Mouse (Mus musculus): Measurements from ENCODE around the gene Psmg3. TPM values are rescaled to one million over a fixed set of nuclear protein-coding genes. Genes with fewer than 3 reads are reported as not detected.

Psmg3 gene
- polyA plus RNA-seq, 1 experiment from 2014 or later = 70.5 TPM

DNA sequence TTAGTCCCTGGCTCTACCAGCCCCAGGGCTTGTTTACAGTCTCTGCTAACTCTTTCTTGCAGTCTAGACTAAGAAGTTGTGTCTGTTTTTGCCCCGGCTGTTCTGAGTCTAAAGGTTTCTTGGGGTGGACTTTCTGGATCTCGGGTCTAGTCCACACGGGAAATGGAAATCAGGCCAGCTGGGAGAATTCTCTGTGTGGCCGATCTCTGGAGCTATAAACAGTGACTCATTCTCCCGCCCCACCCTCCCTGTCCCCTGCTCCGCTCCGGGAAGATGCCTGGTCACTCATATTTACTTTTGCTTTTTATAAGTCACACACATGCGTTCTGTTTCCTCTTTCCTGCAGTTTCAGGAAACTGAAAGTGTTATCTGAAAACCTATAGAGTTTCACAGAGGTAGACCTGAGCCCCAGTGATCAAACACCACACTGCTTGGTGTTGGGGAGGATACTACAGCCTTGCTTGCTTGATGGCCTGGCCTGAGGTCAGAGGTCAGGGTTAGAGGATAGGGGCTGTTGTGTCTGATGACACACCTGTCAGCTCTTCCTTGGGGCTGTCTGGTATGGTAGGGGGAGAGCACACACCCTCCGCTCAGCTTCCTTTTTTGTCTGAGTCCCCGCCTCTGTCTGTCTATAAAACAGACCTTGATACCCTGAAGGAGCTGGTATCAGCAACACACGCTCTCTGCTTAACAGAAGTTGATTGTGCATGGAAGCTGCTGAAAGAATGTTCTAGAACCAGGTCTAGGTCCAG lies 33.2 kb downstream of the Psmg3 start:
- H3K9ac ChIP-seq = peak overlapping the region; percentile 100
- DNase-seq (no peak), ATAC-seq (ENCODE audit: low read depth) (peak; percentile 47)
- H3K9me3 ChIP-seq (replicated peaks) = no peaks in the 10 kb centered on the region
- H3K36me3 ChIP-seq = peaks cover 49% of the 10 kb centered on the region
- peak overlapping the region; percentile 83 for H3K4me2 ChIP-seq
- peaks cover 84% of the 10 kb centered on the region for H3K4me1 ChIP-seq (replicated peaks)
- H3K4me3 ChIP-seq (replicated peaks) = peak overlapping the region; percentile 100
- peak overlapping the region; percentile 99 for H3K27ac ChIP-seq
- no peaks in the 10 kb centered on the region for H3K27me3 ChIP-seq
- 5% methylated on average over 11 of the region's 11 CpGs for WGBS (ENCODE audit: insufficient replicate concordance)

DNA sequence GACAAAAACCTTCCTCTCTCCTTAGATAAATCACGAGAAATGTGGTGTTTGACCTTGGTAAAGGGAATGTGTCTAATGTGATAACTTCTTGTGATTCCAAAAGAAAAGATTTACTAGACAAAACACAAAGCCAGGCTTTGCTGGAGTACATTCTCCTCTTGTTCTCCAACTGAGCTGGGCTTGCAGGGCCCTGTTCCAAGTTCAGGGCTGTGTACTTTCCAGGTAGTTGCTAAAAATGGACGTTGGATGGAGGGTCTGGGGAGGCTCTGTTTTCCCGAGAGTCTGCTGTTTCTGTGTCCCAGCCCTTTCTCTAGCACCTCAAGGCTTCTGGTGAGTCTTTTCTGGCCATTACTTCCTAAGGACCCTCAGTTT lies 33.7 kb downstream of the Psmg3 start:
- 6% methylated on average over 3 of the region's 3 CpGs for WGBS (ENCODE audit: insufficient replicate concordance)
- Histone ChIP-seq H3K4me1 (replicated peaks) (peaks cover 79% of the 10 kb centered on the region), H3K9ac (peak overlapping the region; percentile 100), H3K27ac (peak overlapping the region; percentile 99), H3K4me2 (peak overlapping the region; percentile 83), H3K27me3 (no peaks in the 10 kb centered on the region), H3K9me3 (replicated peaks) (no peaks in the 10 kb centered on the region), H3K36me3 (peaks cover 43% of the 10 kb centered on the region), H3K4me3 (replicated peaks) (peak overlapping the region; percentile 100)
- DNase-seq = no peak
- ATAC-seq (ENCODE audit: low read depth) = no peak

DNA sequence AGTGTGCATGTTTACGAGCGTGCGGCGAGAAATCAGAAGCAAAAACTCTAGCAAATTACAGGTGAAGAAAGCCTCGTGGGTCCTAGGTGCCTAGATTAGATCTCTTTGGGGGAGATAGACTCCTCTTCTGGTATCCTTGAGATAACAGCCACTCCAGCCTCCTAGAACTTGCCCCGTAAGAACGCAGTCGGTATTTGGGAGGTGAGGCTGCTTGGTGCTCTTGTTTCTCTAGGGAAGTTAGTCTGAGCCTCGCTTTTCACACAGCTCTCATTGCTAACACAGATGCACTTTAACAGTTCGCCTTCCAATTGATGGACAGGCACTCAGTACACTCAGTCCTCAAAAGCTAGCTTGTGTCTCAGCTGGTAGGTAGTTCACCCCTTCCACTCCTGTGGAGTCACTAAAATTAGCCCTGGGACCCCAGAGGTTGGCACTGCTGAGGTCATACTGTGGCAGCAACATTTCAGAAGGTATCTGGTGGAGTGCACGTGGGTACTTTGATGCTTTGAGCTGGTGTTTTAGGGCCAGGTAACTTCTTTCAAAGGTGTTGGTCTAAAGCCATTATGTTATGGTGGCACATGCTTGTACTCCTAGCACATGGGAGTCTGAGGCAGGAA lies 34.4 kb downstream of the Psmg3 start:
- peaks cover 72% of the 10 kb centered on the region for H3K4me1 ChIP-seq (replicated peaks)
- H3K9ac ChIP-seq = peak overlapping the region; percentile 100
- H3K27ac ChIP-seq = peak overlapping the region; percentile 99
- H3K9me3 ChIP-seq (replicated peaks) = no peaks in the 10 kb centered on the region
- peak overlapping the region; percentile 100 for H3K4me3 ChIP-seq (replicated peaks)
- H3K36me3 ChIP-seq = peaks cover 36% of the 10 kb centered on the region
- ATAC-seq (ENCODE audit: low read depth) (peak; percentile 8), DNase-seq (no peak)
- H3K4me2 ChIP-seq = peak overlapping the region; percentile 83
- 4% methylated on average over 11 of the region's 11 CpGs for WGBS (ENCODE audit: insufficient replicate concordance)
- no peaks in the 10 kb centered on the region for H3K27me3 ChIP-seq

DNA sequence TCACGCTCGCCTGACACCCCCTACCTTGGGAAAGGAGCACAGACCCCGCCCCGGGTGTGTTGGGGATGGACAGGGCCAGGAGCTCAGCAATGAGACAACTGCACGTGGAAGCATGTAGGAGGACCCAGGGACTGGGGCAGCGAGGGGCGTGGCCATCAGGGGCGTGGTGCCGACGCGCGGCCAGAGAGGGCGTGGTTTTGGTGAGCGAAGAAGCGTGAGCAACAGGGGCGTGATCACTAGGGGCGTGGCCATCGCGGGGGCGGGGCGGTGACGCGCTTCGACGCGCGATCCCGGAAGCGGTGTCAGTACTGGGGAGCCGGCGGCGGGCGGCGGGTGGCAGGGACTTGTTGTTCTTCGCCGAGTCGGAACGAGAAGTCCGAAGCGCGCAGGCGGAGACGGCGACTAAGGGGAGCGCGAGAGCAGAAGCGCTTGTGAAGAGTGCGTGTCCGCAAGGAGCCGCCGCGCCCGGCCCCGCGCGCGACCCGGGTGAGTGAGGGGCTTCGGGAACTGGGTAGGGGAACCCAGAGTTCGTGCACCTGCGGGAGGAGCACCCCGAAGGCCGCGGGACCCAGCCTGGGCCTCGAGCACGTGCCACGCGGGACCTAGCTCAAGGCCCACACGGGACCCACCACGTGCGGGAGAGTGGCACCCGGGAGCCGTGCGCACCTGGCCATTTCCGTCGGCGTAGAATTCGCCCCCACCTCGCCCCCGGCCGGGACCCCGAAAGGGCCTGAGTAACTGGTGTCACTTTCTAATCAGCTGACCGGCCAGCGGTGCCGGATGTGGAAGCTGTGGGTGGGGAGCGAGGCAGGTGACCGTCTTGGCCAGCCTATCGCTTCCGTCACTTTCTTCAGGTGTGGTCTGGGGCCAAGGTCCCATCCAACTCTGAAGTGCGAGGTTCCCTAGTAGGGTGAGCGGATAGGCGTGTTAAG lies 35.2 kb downstream of the Psmg3 start, which contains the start of gene Mafk:
Mafk (plus strand) TSS at position 287 of the 932 bp plus-strand sequence.
- Histone ChIP-seq H3K4me3 (replicated peaks) (peak within 1 kb of the TSS; percentile 100), H3K4me1 (replicated peaks) (peaks cover 64% of the 10 kb centered on the region), H3K27ac (peak within 1 kb of the TSS; percentile 99), H3K27me3 (no peaks in the 10 kb centered on the region), H3K36me3 (peaks cover 28% of the 10 kb centered on the region), H3K4me2 (peak within 1 kb of the TSS; percentile 83), H3K9ac (peak within 1 kb of the TSS; percentile 100), H3K9me3 (replicated peaks) (no peaks in the 10 kb centered on the region)
- DNase-seq (peak; percentile 99), ATAC-seq (ENCODE audit: low read depth) (peak; percentile 78)
- WGBS (ENCODE audit: insufficient replicate concordance) = under 1% methylated on average over 92 of the region's 92 CpGs

DNA sequence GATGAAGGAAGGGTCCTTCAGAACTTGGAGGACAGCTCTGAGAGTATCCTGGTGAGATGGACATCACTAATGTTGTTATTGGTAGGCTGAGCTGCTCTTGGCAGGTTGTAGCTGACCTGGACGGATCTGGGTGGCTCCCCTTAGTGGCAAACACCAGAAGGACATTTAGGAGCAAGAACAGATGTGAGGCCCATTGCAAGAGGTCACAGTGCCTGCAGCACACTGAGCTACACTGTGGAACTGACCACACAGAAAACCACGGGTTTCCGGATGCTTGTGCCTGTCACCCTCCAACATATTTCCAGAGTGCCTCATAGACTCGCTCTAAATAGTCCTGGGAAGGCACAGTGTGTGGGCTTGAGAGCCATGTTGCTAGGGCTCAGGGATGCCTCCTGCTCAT lies 37.2 kb downstream of the Psmg3 start:
- peaks cover 44% of the 10 kb centered on the region for H3K4me1 ChIP-seq (replicated peaks)
- DNase-seq (no peak), ATAC-seq (ENCODE audit: low read depth) (no peak)
- no peaks in the 10 kb centered on the region for H3K9me3 ChIP-seq (replicated peaks)
- no peaks in the 10 kb centered on the region for H3K27me3 ChIP-seq
- H3K4me3 ChIP-seq (replicated peaks) = no peak overlapping the region
- no peak overlapping the region for H3K4me2 ChIP-seq
- WGBS (ENCODE audit: insufficient replicate concordance) = 23% methylated on average over 4 of the region's 4 CpGs
- H3K27ac ChIP-seq = peak overlapping the region; percentile 66
- H3K36me3 ChIP-seq = peaks cover 8% of the 10 kb centered on the region; the same call in 1 of the 2 replicates
- H3K9ac ChIP-seq = 0 out of 2 replicates have a peak overlapping the region, but pooled peaks have one; percentile 1

DNA sequence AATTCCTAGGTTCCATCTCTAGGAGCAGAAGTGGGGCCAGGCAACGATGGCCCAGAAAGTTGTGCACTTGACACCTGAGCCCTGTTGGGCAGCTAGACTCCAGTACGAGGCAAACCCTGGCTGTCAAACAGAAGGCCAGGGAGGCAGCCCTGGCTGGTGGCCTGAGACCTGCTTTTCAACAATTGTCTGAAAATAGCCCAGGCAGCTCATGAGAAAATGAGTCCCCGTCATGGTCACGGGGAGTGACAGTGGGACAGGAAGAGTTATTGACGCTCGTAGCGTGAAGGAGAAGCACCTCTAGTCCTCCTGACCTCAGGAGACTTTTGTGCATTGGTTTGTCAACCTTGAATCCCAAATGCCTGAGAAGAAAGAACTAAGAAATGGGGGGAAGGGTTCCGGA lies 45.3 kb downstream of the Psmg3 start:
- no peaks in the 10 kb centered on the region for H3K27me3 ChIP-seq
- no peaks in the 10 kb centered on the region for H3K9me3 ChIP-seq (replicated peaks)
- H3K4me3 ChIP-seq (replicated peaks) = no peak overlapping the region
- H3K9ac ChIP-seq = no peak overlapping the region
- no peak overlapping the region for H3K4me2 ChIP-seq
- peaks cover 10% of the 10 kb centered on the region for H3K4me1 ChIP-seq (replicated peaks)
- no peak overlapping the region for H3K27ac ChIP-seq
- no peaks in the 10 kb centered on the region for H3K36me3 ChIP-seq
- WGBS (ENCODE audit: insufficient replicate concordance) = 78% methylated on average over 8 of the region's 8 CpGs
- ATAC-seq (ENCODE audit: low read depth) = no peak
- DNase-seq = no peak

DNA sequence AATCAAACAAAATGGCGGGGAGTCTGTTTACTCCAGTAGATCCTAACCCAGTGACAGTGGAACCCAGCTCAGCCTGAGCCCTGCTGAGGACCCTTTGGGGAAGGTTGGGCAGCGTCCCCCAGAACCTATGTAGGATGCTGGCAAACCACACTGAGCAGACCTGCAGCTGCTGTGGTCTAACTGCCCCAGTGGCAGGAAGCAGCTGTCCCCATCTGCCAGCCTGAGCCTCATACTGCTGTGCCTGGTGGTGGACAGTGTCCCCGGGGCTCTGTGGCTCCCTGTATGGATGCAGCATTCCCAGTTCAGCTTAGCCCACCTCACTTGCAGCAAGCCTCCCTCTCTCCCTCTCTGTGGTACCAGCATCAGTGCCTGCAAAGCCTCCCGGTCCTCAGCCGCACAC lies 49.7 kb downstream of the Psmg3 start:
- peak overlapping the region; percentile 24 for H3K9ac ChIP-seq
- peaks cover 36% of the 10 kb centered on the region for H3K4me1 ChIP-seq (replicated peaks)
- H3K9me3 ChIP-seq (replicated peaks) = no peaks in the 10 kb centered on the region
- H3K4me3 ChIP-seq (replicated peaks) = no peak overlapping the region
- 42% methylated on average over 5 of the region's 5 CpGs for WGBS (ENCODE audit: insufficient replicate concordance)
- no peak for ATAC-seq (ENCODE audit: low read depth)
- H3K27me3 ChIP-seq = no peaks in the 10 kb centered on the region
- DNase-seq = no peak
- peak overlapping the region; percentile 23; the same call in 1 of the 2 replicates for H3K27ac ChIP-seq
- no peak overlapping the region for H3K4me2 ChIP-seq
- peaks cover 21% of the 10 kb centered on the region for H3K36me3 ChIP-seq

DNA sequence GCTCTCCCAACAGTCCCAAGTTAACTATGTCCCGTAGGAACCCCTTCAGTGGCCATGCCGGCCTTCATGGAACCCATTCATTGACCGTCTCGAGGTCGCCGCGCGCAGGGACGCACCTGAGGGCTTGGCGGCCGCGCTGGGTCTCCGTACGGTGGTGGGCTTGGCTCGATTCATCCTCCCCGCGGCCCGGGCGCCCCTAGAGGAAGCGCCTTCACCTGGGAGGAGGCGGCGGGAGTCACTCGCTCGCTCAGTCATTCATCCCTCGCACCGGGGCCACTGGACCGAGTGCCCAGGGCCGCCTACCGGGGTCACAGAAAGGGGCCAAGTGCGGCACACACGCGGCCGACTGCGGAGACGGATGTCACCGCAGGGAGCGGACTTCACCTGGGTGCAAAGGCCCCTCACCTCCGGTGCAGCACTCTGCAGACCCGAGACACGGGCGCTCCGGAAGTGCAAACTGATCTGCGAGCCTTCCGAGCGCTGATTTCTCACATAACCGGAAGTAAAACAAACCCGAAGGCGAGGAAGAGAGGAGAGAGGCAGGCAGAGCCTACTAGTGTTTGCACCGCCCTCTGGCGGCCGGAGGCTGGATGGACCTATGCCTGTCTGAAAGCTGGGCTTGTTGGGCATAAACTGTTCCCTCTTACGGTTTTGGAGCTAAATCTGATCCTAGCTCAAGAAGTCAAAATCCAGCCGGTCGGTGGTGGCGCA lies 51.3 kb downstream of the Psmg3 start, which contains the start of gene Ints1:
Ints1 (minus strand) TSS at position 459 of the 711 bp plus-strand sequence.
- Histone ChIP-seq H3K27me3 (no peaks in the 10 kb centered on the region), H3K27ac (peak within 1 kb of the TSS; percentile 51), H3K36me3 (peaks cover 37% of the 10 kb centered on the region), H3K4me3 (replicated peaks) (peak within 1 kb of the TSS; percentile 77), H3K4me2 (peak within 1 kb of the TSS; percentile 84), H3K9ac (peak within 1 kb of the TSS; percentile 80), H3K9me3 (replicated peaks) (no peaks in the 10 kb centered on the region), H3K4me1 (replicated peaks) (peaks cover 36% of the 10 kb centered on the region)
- ATAC-seq (ENCODE audit: low read depth) (peak; percentile 90), DNase-seq (peak; percentile 93)
- whole genome bisulfite sequencing (ENCODE audit: insufficient replicate concordance) = under 1% methylated on average over 54 of the region's 55 CpGs

Data from liver, embryonic 13.5 days (tissue).